Mouse (Mus musculus) cerebellum, adult 2 months (tissue): ENCODE data around the gene Ufsp1. TPM values are rescaled to one million over a fixed set of nuclear protein-coding genes. Genes with fewer than 3 reads are reported as not detected.

ENCODE experiments used
- DNase-seq, 2 experiments: peaks; one replicate each; pipeline ENCODE4 v3.0.0; 2021
- H3K27ac ChIP-seq: fragments of 200-500 bp; 2 replicates; pipeline ENCODE4 v1.5.1; 2012; ENCODE audit warnings: low read length, control low read depth, inconsistent platforms; ENCODE audit not compliant: insufficient read depth
- H3K27me3 ChIP-seq: fragments of 200-500 bp; 2 replicates; pipeline ENCODE4 v1.6.1; 2012; ENCODE audit warnings: inconsistent platforms, mild to moderate bottlenecking, low read length, moderate library complexity; ENCODE audit not compliant: control insufficient read depth, insufficient read depth
- H3K4me1 ChIP-seq: fragments of 200-500 bp; 2 replicates; pipeline ENCODE4 v1.6.1; 2011; ENCODE audit warnings: low read length; ENCODE audit not compliant: control insufficient read depth, insufficient read depth
- H3K4me3 ChIP-seq: fragments of 200-500 bp; replicated peaks from 2 replicates; pipeline ENCODE3; 2011; ENCODE audit warnings: mild to moderate bottlenecking, low read depth, low read length, control low read depth; ENCODE audit not compliant: insufficient read depth
- CTCF ChIP-seq: fragments of 200-500 bp; IDR thresholded peaks from 2 replicates; pipeline ENCODE4 v1.5.1; 2011; ENCODE audit warnings: low read depth, mild to moderate bottlenecking, control low read depth, low read length, moderate library complexity, borderline replicate concordance; ENCODE audit not compliant: insufficient read depth
- POLR2A ChIP-seq: fragments of 200-500 bp; IDR thresholded peaks from 2 replicates; pipeline ENCODE4 v1.6.1; 2011; ENCODE audit warnings: low read length, control low read depth, borderline replicate concordance; ENCODE audit not compliant: insufficient read depth
- WGBS: fragments of 180-500 bp; shearing (Covaris S2); methylation state at CpG from one replicate; pipeline ENCODE4 v1.1.7; 2018; 5-methylcytosine and 5-hydroxymethylcytosine counted together
- polyA plus RNA-seq: library from polyadenylated mRNA; depleted of rRNA; stranded (reverse); fragments of >200 nt; gene quantifications from 2 replicates; pipeline ENCODE4 v1.2.3, GENCODE M21; 2012

Ufsp1 gene
- polyA plus RNA-seq, 1 experiment, result 27.9 TPM

DNA sequence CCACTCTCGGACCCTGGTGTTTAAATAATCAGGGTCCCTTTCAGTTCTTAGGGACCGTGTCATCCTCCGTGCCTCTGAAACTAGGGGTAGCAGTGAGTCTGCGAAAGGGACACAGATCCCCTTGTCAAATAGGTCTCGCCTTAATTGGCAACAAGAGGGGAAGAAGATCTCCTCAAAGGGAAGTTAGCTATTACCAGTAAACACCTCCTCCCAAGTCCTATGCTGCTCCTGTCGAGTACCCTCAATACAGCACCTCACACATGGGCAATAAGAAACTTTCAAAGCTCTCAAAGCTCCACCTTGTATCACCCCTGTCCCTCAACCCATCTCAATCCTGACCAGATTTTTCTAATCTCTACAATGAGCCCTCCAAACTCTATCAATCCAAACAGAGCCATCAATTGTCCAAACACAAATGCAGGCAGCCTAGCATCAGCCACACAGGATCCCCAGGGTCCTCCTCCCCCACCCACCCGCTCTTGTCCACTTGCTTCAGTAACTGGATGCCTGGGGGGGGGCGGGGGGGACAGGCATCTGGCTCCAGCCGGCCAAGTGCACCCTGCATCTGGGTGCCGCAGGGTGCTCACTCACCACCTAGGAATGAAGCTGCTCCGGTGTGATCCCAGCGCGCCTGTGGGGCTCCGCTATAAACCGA, 38.6 kb downstream of the Ufsp1 start:
- Histone ChIP-seq H3K4me3 (peak overlapping the region; percentile 71), H3K27ac (no peak overlapping the region; the same call in 1 of the 2 replicates), H3K4me1 (0 out of 2 replicates have a peak, but pooled peaks cover 3% of the 10 kb centered on the region), H3K27me3 (no peaks in the 10 kb centered on the region)
- WGBS, result 15% methylated on average over 15 of the region's 15 CpGs
- no peak for DNase-seq
- TF ChIP-seq POLR2A (no peak), CTCF (no peak)

DNA sequence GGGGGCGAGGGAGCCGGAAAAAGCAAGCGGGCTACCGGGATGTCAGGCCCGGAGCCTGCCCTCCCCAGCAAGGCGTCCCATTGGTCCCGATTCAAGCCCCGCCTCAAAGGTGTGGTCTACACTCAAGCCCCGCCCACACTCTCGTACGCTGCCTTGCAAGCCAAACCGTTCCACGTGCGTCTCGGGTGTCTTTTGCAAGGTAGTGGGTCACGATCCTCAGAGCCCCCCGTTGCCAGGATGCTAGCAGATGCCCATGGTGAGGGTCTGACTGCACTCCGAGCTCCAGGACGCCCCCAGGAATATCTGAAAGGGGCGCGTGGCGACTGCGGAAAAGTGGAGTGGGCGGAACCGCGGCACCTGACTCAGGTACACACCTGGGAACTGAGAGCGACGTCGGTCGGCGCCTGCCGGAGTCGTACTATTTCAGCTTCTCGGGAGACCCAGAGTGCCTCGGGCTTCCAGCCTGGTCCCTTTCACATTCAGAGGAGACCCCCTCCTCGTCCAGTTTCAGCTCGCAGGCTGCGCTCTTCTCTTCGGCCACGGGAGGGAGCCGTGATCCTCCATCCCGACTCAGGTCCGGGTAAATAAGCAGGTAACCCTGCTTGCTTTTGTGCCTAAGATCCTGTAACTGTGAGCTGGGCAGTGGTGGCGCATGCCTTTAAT, 39.2 kb downstream of the Ufsp1 start, which contains the start of gene Slc12a9:
Gene Slc12a9 (minus strand): TSS at position 86 of the 663 bp plus-strand sequence.
- under 1% methylated on average over 44 of the region's 44 CpGs for WGBS
- no peak within 1 kb of the TSS; the same call in 1 of the 2 replicates for H3K27ac ChIP-seq

DNA sequence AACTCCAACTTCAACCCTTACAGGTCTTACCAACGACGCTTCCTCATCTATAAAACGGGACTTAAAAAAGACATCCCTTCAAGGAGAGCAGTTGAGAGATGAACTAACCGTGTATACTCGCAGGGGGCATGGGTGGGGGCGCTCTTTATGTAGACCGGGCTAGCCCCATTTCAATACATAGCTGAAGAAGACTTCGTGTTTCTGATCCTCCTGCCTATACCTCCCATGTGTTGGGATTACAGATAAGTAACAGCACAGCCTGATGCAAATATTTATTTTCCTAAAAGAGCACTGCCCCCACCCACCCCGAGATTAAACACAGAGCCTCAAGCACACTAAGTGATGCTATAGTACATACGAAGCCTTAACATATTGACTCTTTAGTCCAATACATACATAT, 39.9 kb downstream of the Ufsp1 start:
- no peak overlapping the region for H3K4me3 ChIP-seq

More for the DNA sequence above, 39.2 kb downstream of the Ufsp1 start, which contains the start of gene Slc12a9:
- H3K27me3 ChIP-seq, result no peaks in the 10 kb centered on the region
- H3K4me3 ChIP-seq, result peak within 1 kb of the TSS; percentile 71
- 0 out of 2 replicates have a peak, but pooled peaks cover 3% of the 10 kb centered on the region for H3K4me1 ChIP-seq
- peak; percentile 90 to 96 for DNase-seq
- TF ChIP-seq CTCF (peak; percentile 73), POLR2A (peak; percentile 60; the same call in 1 of the 2 replicates)

DNA sequence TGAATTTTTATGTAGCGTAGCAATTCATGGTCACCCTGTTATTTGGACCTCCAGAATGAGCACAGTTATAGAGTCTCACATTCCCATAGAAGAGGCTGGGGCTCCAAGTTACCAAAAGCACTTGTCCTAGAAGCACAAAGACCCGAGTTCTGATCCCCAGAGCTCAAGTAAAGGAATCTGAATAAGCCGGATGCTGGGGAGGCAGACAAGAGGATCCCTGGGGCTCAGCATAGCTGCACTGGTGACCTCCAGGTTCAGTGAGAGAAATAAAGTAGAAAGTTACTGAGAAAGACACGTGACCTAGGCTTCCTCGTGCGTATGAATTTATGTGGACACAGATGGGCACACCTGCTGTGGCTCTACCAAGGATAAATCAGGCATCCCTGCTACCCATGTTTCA, 40.6 kb downstream of the Ufsp1 start:
- H3K27me3 ChIP-seq, result no peaks in the 10 kb centered on the region
- WGBS, result 49% methylated on average over 6 of the region's 6 CpGs
- no peak overlapping the region for H3K27ac ChIP-seq
- DNase-seq, result no peak
- TF ChIP-seq CTCF, result no peak
- no peak for TF ChIP-seq POLR2A
- no peak overlapping the region for H3K4me3 ChIP-seq
- 0 out of 2 replicates have a peak, but pooled peaks cover 7% of the 10 kb centered on the region for H3K4me1 ChIP-seq

More for the DNA sequence above, 39.9 kb downstream of the Ufsp1 start:
- no peak for DNase-seq
- H3K27me3 ChIP-seq, result no peaks in the 10 kb centered on the region
- no peak overlapping the region for H3K27ac ChIP-seq
- H3K4me1 ChIP-seq, result 0 out of 2 replicates have a peak, but pooled peaks cover 3% of the 10 kb centered on the region
- 38% methylated on average over 10 of the region's 10 CpGs for WGBS
- TF ChIP-seq POLR2A, result no peak
- no peak for TF ChIP-seq CTCF

DNA sequence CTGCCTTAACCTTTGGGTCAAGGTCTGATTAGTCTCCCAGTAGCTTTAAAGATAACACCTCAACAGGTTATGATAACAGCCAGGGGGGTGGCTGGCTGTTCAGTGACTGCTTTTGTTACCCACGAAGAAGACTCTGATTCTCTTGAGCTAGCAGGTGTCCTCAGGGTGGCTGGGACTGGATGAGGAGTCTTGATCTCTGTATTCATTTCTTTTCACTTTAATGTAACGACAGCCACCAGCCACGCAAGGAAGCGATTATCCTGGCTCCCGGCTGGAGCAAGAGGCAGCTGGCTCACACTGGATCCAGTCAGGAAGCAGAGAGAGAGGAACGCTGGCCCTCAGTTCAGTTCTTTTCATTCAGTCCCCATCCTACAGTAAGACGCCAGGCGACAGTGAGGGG, 42.8 kb downstream of the Ufsp1 start:
- WGBS, result 51% methylated on average over 8 of the region's 8 CpGs

GRCm38 (mm10) chr5:137338256-137338655, 43.8 kb downstream of the Ufsp1 start:
- DNase-seq, result peak; percentile 91 to 94
- peak overlapping the region; percentile 69 for H3K27ac ChIP-seq
- H3K4me3 ChIP-seq, result peak overlapping the region; percentile 94
- H3K4me1 ChIP-seq, result 0 out of 2 replicates have a peak, but pooled peaks cover 7% of the 10 kb centered on the region
- no peaks in the 10 kb centered on the region for H3K27me3 ChIP-seq
- TF ChIP-seq CTCF, result no peak
- peak; percentile 47; the same call in 1 of the 2 replicates for TF ChIP-seq POLR2A
- under 1% methylated on average over 19 of the region's 19 CpGs for WGBS

More for the DNA sequence above, 42.8 kb downstream of the Ufsp1 start:
- H3K27me3 ChIP-seq, result no peaks in the 10 kb centered on the region
- no peak overlapping the region for H3K4me3 ChIP-seq
- DNase-seq, result no peak
- TF ChIP-seq CTCF (no peak), POLR2A (no peak)
- H3K27ac ChIP-seq, result no peak overlapping the region
- 0 out of 2 replicates have a peak, but pooled peaks cover 7% of the 10 kb centered on the region for H3K4me1 ChIP-seq

DNA sequence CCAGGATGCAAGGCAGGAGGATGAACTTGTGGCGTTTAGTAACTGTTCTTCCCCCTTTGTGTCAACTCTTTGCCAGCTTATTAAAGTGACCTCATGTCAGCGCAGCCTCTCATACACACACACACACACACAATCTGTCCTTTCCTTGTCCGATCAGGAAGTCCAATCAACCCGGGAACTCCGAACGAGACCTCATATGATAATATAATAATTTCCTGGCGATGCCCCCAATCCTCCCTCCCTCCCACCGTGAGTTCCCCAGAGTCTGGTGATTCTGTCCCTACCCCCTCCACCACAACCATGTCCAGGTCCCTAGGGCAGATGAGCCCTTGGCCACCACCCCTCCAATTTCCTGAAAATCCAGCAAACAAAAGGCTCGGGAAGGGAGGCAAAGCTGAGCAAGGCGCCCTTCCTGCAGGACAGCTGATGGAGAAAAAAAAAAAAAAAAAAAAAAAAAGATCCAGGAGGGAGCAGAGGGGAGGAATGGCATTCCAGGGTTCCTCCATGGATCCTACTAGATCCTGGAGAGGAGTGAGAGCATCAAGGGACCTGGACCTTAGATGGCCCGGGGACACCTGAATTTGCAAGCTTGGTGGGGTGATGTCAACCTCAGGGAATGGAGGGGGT, 44.3 kb downstream of the Ufsp1 start:
- Histone ChIP-seq H3K27ac (peak overlapping the region; percentile 69), H3K27me3 (no peaks in the 10 kb centered on the region), H3K4me1 (0 out of 2 replicates have a peak, but pooled peaks cover 7% of the 10 kb centered on the region), H3K4me3 (peak overlapping the region; percentile 94)
- DNase-seq, result no peak
- WGBS, result 1% methylated on average over 11 of the region's 11 CpGs
- no peak; the same call in 1 of the 2 replicates for TF ChIP-seq POLR2A
- TF ChIP-seq CTCF, result no peak
